Mouse (Mus musculus) liver, embryonic 16.5 days (tissue): ENCODE data around the gene Prpf4. TPM values are rescaled to one million over a fixed set of nuclear protein-coding genes. Genes with fewer than 3 reads are reported as not detected.

Experiments used
- ATAC-seq: fragments of 200-750 bp; cut with Nextera tagmentation; 2 replicates; pipeline ENCODE4 v1.8.0; 2017; ENCODE audit warnings: low read depth, mild to moderate bottlenecking, moderate number of reproducible peaks, moderate library complexity
- H3K27ac ChIP-seq: fragments of 300-500 bp; sonication (generic); 2 replicates; pipeline ENCODE4 v1.5.1; 2014; ENCODE audit warnings: mild to moderate bottlenecking, low read length
- H3K27me3 ChIP-seq: fragments of 300-500 bp; sonication (generic); 2 replicates; pipeline ENCODE4 v1.6.1; 2014; ENCODE audit warnings: low read depth, low read length, mixed read lengths; ENCODE audit not compliant: control insufficient read depth, insufficient read depth
- H3K36me3 ChIP-seq: fragments of 300-500 bp; sonication (generic); 2 replicates; pipeline ENCODE4 v1.6.1; 2014; ENCODE audit warnings: mild to moderate bottlenecking; ENCODE audit not compliant: control insufficient read depth, insufficient read depth
- H3K4me1 ChIP-seq: fragments of 300-500 bp; sonication (generic); 2 replicates; pipeline ENCODE4 v1.6.1; 2014; ENCODE audit warnings: low read depth, low read length, mixed read lengths; ENCODE audit not compliant: control insufficient read depth
- H3K4me2 ChIP-seq: fragments of 300-500 bp; sonication (generic); 2 replicates; pipeline ENCODE4 v1.6.1; 2014; ENCODE audit warnings: low read depth, low read length, mixed read lengths
- H3K4me3 ChIP-seq: fragments of 300-500 bp; sonication (generic); 2 replicates; pipeline ENCODE4 v1.5.1; 2014; ENCODE audit warnings: low read depth, mild to moderate bottlenecking, low read length
- H3K9ac ChIP-seq: fragments of 300-500 bp; sonication (generic); 2 replicates; pipeline ENCODE4 v1.6.1; 2014; ENCODE audit warnings: low read depth, low read length
- H3K9me3 ChIP-seq: fragments of 300-500 bp; sonication (generic); replicated peaks from 2 replicates; pipeline ENCODE4 v1.6.1; 2016; ENCODE audit warnings: low read length; ENCODE audit not compliant: control insufficient read depth
- WGBS: fragments of 180-500 bp; shearing (Covaris S2); extraction: QIAGEN DNeasy Blood & Tissue Kit; methylation state at CpG from one replicate; pipeline ENCODE4 v1.1.7; 2014; ENCODE audit not compliant: insufficient replicate concordance; 5-methylcytosine and 5-hydroxymethylcytosine counted together
- polyA plus RNA-seq: library from polyadenylated mRNA; unstranded; fragments of >200 nt; fragmentation: Nextera tagmentation; extraction: Ambion mirVana; gene quantifications from 2 replicates; pipeline ENCODE4 v1.2.1, GENCODE M21; 2015

The Prpf4 gene
- polyA plus RNA-seq, 1 experiment from 2014 or later: 8.4 TPM

- no peak overlapping the region for H3K9ac ChIP-seq
- ATAC-seq: no peak
These were observed 42.3 kb upstream of the Prpf4 start for GRCm38 (mm10) chr4:62366291-62366690.

GRCm38 (mm10) chr4:62367586-62367985 is 41.0 kb upstream of the Prpf4 start:
- no peak overlapping the region for H3K9ac ChIP-seq
- 42% methylated on average over 6 of the region's 6 CpGs for WGBS
- H3K4me3 ChIP-seq: no peak overlapping the region
- H3K36me3 ChIP-seq: no peaks in the 10 kb centered on the region
- peaks cover 50% of the 10 kb centered on the region for H3K4me1 ChIP-seq
- H3K27me3 ChIP-seq: no peaks in the 10 kb centered on the region
- peak; percentile 19; the same call in 1 of the 2 replicates for ATAC-seq
- H3K4me2 ChIP-seq: peak overlapping the region; percentile 14; the same call in 1 of the 2 replicates
- H3K27ac ChIP-seq: peak overlapping the region; percentile 16
- no peaks in the 10 kb centered on the region for H3K9me3 ChIP-seq

More at GRCm38 (mm10) chr4:62366291-62366690, 42.3 kb upstream of the Prpf4 start:
- 62% methylated on average over 4 of the region's 4 CpGs for WGBS
- no peaks in the 10 kb centered on the region for H3K36me3 ChIP-seq
- no peaks in the 10 kb centered on the region for H3K9me3 ChIP-seq
- H3K27me3 ChIP-seq: no peaks in the 10 kb centered on the region
- H3K4me3 ChIP-seq: no peak overlapping the region
- no peak overlapping the region; the same call in 1 of the 2 replicates for H3K4me2 ChIP-seq
- H3K4me1 ChIP-seq: peaks cover 39% of the 10 kb centered on the region
- H3K27ac ChIP-seq: peak overlapping the region; percentile 54

GRCm38 (mm10) chr4:62369091-62369490 is 39.5 kb upstream of the Prpf4 start:
- no peaks in the 10 kb centered on the region for H3K27me3 ChIP-seq
- no peak overlapping the region for H3K4me3 ChIP-seq
- 8% methylated on average over 3 of the region's 3 CpGs for WGBS
- H3K4me1 ChIP-seq: peaks cover 63% of the 10 kb centered on the region
- H3K9me3 ChIP-seq: no peaks in the 10 kb centered on the region
- H3K4me2 ChIP-seq: peak overlapping the region; percentile 30; the same call in 1 of the 2 replicates
- peak overlapping the region; percentile 3; the same call in 1 of the 2 replicates for H3K9ac ChIP-seq
- ATAC-seq: peak; percentile 70
- peak overlapping the region; percentile 73 for H3K27ac ChIP-seq
- no peaks in the 10 kb centered on the region for H3K36me3 ChIP-seq

- Histone ChIP-seq H3K4me1 (peaks cover 66% of the 10 kb centered on the region), H3K9ac (no peak overlapping the region), H3K9me3 (no peaks in the 10 kb centered on the region), H3K4me3 (no peak overlapping the region), H3K36me3 (no peaks in the 10 kb centered on the region), H3K4me2 (no peak overlapping the region), H3K27me3 (no peaks in the 10 kb centered on the region), H3K27ac (0 out of 2 replicates have a peak overlapping the region, but pooled peaks have one; percentile 40)
- WGBS: 60% methylated on average over 1 of the region's 1 CpGs
- ATAC-seq: no peak
These were observed 36.2 kb upstream of the Prpf4 start for GRCm38 (mm10) chr4:62372410-62372809.

- H3K36me3 ChIP-seq: no peaks in the 10 kb centered on the region
- ATAC-seq: peak; percentile 31; the same call in 1 of the 2 replicates
- WGBS: 38% methylated on average over 9 of the region's 9 CpGs
- H3K27ac ChIP-seq: peak overlapping the region; percentile 40
- no peaks in the 10 kb centered on the region for H3K27me3 ChIP-seq
- peaks cover 60% of the 10 kb centered on the region for H3K4me1 ChIP-seq
- no peaks in the 10 kb centered on the region for H3K9me3 ChIP-seq
- H3K4me3 ChIP-seq: no peak overlapping the region
- no peak overlapping the region for H3K4me2 ChIP-seq
- no peak overlapping the region for H3K9ac ChIP-seq
These were observed 35.6 kb upstream of the Prpf4 start for GRCm38 (mm10) chr4:62372818-62373520.

GRCm38 (mm10) chr4:62373668-62374067 is 34.9 kb upstream of the Prpf4 start:
- no peak for ATAC-seq
- no peak overlapping the region for H3K4me3 ChIP-seq
- H3K36me3 ChIP-seq: no peaks in the 10 kb centered on the region
- H3K9ac ChIP-seq: no peak overlapping the region
- H3K4me2 ChIP-seq: no peak overlapping the region
- no peaks in the 10 kb centered on the region for H3K9me3 ChIP-seq
- H3K27me3 ChIP-seq: no peaks in the 10 kb centered on the region
- 58% methylated on average over 7 of the region's 7 CpGs for WGBS
- peak overlapping the region; percentile 49; the same call in 1 of the 2 replicates for H3K27ac ChIP-seq
- H3K4me1 ChIP-seq: peaks cover 61% of the 10 kb centered on the region

GRCm38 (mm10) chr4:62374342-62374741 is 34.3 kb upstream of the Prpf4 start:
- H3K27ac ChIP-seq: peak overlapping the region; percentile 60
- no peak overlapping the region for H3K4me3 ChIP-seq
- H3K4me2 ChIP-seq: peak overlapping the region; percentile 25
- H3K9ac ChIP-seq: no peak overlapping the region
- H3K9me3 ChIP-seq: no peaks in the 10 kb centered on the region
- peak; percentile 62 for ATAC-seq
- WGBS: 34% methylated on average over 4 of the region's 4 CpGs
- H3K4me1 ChIP-seq: peaks cover 59% of the 10 kb centered on the region
- no peaks in the 10 kb centered on the region for H3K36me3 ChIP-seq
- H3K27me3 ChIP-seq: no peaks in the 10 kb centered on the region

GRCm38 (mm10) chr4:62376123-62376522 is 32.5 kb upstream of the Prpf4 start:
- ATAC-seq: no peak
- H3K9me3 ChIP-seq: no peaks in the 10 kb centered on the region
- H3K4me1 ChIP-seq: peaks cover 52% of the 10 kb centered on the region
- no peaks in the 10 kb centered on the region for H3K36me3 ChIP-seq
- WGBS: 68% methylated on average over 2 of the region's 2 CpGs
- no peak overlapping the region for H3K9ac ChIP-seq
- no peak overlapping the region for H3K4me3 ChIP-seq
- no peaks in the 10 kb centered on the region for H3K27me3 ChIP-seq
- no peak overlapping the region for H3K27ac ChIP-seq
- H3K4me2 ChIP-seq: no peak overlapping the region

- WGBS: 64% methylated on average over 9 of the region's 9 CpGs
- Histone ChIP-seq H3K27me3 (no peaks in the 10 kb centered on the region), H3K27ac (no peak overlapping the region), H3K9me3 (no peaks in the 10 kb centered on the region), H3K4me3 (no peak overlapping the region), H3K36me3 (no peaks in the 10 kb centered on the region), H3K9ac (no peak overlapping the region), H3K4me1 (peaks cover 32% of the 10 kb centered on the region), H3K4me2 (no peak overlapping the region; the same call in 1 of the 2 replicates)
- no peak; the same call in 1 of the 2 replicates for ATAC-seq
These were observed 28.7 kb upstream of the Prpf4 start for GRCm38 (mm10) chr4:62379724-62380381.
